Mouse (Mus musculus): ENCODE results near the gene Kcnab3.

The Kcnab3 gene

GRCm38 (mm10) chr11:69364910-69365309 is 38.9 kb downstream of the Kcnab3 start:
- Histone ChIP-seq H3K4me1 (replicated peaks; ENCODE audit: low read depth, low read length) (peaks cover 60% of the 10 kb centered on the region), H3K36me3 (ENCODE audit: insufficient read depth, low read length) (no peaks in the 10 kb centered on the region), H3K27me3 (ENCODE audit: insufficient read depth, low read length) (peaks cover 75% of the 10 kb centered on the region), H3K4me3 (replicated peaks; ENCODE audit: low read length) (no peak overlapping the region; the same call in 1 of the 2 replicates), H3K9me3 (ENCODE audit: low read length) (no peaks in the 10 kb centered on the region)
- TF ChIP-seq POU5F1 (IDR thresholded peaks at IDR 0.05; ENCODE audit: borderline replicate concordance, low read length), result no peak
- no peak for TF ChIP-seq CTCF (conservative IDR thresholded peaks at IDR 0.05; ENCODE audit: low read length)
- no peak for TF ChIP-seq NANOG (IDR thresholded peaks at IDR 0.05; ENCODE audit: borderline replicate concordance, low read length)

DNA sequence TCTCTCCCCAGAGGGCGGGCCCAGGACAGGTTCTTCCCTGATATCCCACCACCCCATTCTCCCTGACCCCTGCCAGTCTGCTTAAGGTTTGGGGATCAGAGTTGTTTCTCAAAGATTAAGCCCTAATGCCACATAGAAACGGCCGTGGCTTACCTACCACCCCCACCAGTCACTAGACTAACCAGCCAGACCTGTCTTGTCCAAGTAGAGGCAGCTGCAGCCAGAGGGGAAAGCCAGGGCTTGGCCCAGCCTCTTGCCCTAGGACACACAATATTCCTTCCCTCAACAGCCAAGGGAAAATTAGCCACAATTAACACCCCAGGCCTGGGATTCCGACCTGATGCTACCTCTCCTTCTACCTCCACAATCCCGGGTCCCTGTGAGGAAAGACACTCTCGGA is 39.7 kb downstream of the Kcnab3 start:
- Histone ChIP-seq H3K27me3 (ENCODE audit: insufficient read depth, low read length) (peaks cover 71% of the 10 kb centered on the region), H3K4me1 (replicated peaks; ENCODE audit: low read depth, low read length) (peaks cover 57% of the 10 kb centered on the region), H3K4me3 (replicated peaks; ENCODE audit: low read length) (peak overlapping the region; percentile 68), H3K36me3 (ENCODE audit: insufficient read depth, low read length) (no peaks in the 10 kb centered on the region), H3K9me3 (ENCODE audit: low read length) (no peaks in the 10 kb centered on the region)
- no peak for TF ChIP-seq POU5F1 (IDR thresholded peaks at IDR 0.05; ENCODE audit: borderline replicate concordance, low read length)
- no peak for TF ChIP-seq CTCF (conservative IDR thresholded peaks at IDR 0.05; ENCODE audit: low read length)
- no peak for TF ChIP-seq NANOG (IDR thresholded peaks at IDR 0.05; ENCODE audit: borderline replicate concordance, low read length)

GRCm38 (mm10) chr11:69366157-69366854 is 40.2 kb downstream of the Kcnab3 start:
- TF ChIP-seq POU5F1 (IDR thresholded peaks at IDR 0.05; ENCODE audit: borderline replicate concordance, low read length) (no peak), NANOG (IDR thresholded peaks at IDR 0.05; ENCODE audit: borderline replicate concordance, low read length) (no peak), CTCF (conservative IDR thresholded peaks at IDR 0.05; ENCODE audit: low read length) (no peak)
- Histone ChIP-seq H3K4me3 (replicated peaks; ENCODE audit: low read length) (peak overlapping the region; percentile 68), H3K36me3 (ENCODE audit: insufficient read depth, low read length) (no peaks in the 10 kb centered on the region), H3K9me3 (ENCODE audit: low read length) (no peaks in the 10 kb centered on the region), H3K4me1 (replicated peaks; ENCODE audit: low read depth, low read length) (peaks cover 61% of the 10 kb centered on the region), H3K27me3 (ENCODE audit: insufficient read depth, low read length) (peaks cover 71% of the 10 kb centered on the region)

GRCm38 (mm10) chr11:69366855-69367615 is 41.0 kb downstream of the Kcnab3 start:
- Histone ChIP-seq H3K4me1 (replicated peaks; ENCODE audit: low read depth, low read length) (peaks cover 61% of the 10 kb centered on the region), H3K4me3 (replicated peaks; ENCODE audit: low read length) (0 out of 2 replicates have a peak overlapping the region, but pooled peaks have one; percentile 7), H3K36me3 (ENCODE audit: insufficient read depth, low read length) (no peaks in the 10 kb centered on the region), H3K9me3 (ENCODE audit: low read length) (no peaks in the 10 kb centered on the region), H3K27me3 (ENCODE audit: insufficient read depth, low read length) (peaks cover 71% of the 10 kb centered on the region)
- TF ChIP-seq POU5F1 (IDR thresholded peaks at IDR 0.05; ENCODE audit: borderline replicate concordance, low read length) (no peak), CTCF (conservative IDR thresholded peaks at IDR 0.05; ENCODE audit: low read length) (no peak), NANOG (IDR thresholded peaks at IDR 0.05; ENCODE audit: borderline replicate concordance, low read length) (no peak)

GRCm38 (mm10) chr11:69367616-69368355 is 41.7 kb downstream of the Kcnab3 start:
- TF ChIP-seq POU5F1 (IDR thresholded peaks at IDR 0.05; ENCODE audit: borderline replicate concordance, low read length), result no peak
- TF ChIP-seq NANOG (IDR thresholded peaks at IDR 0.05; ENCODE audit: borderline replicate concordance, low read length), result no peak
- no peak for TF ChIP-seq CTCF (conservative IDR thresholded peaks at IDR 0.05; ENCODE audit: low read length)
- peak overlapping the region; percentile 81 for H3K4me3 ChIP-seq (replicated peaks; ENCODE audit: low read length)
- peaks cover 65% of the 10 kb centered on the region for H3K4me1 ChIP-seq (replicated peaks; ENCODE audit: low read depth, low read length)
- H3K36me3 ChIP-seq (ENCODE audit: insufficient read depth, low read length), result no peaks in the 10 kb centered on the region
- peaks cover 74% of the 10 kb centered on the region for H3K27me3 ChIP-seq (ENCODE audit: insufficient read depth, low read length)
- H3K9me3 ChIP-seq (ENCODE audit: low read length), result no peaks in the 10 kb centered on the region

- no peak for TF ChIP-seq NANOG (IDR thresholded peaks at IDR 0.05; ENCODE audit: borderline replicate concordance, low read length)
- TF ChIP-seq CTCF (conservative IDR thresholded peaks at IDR 0.05; ENCODE audit: low read length), result no peak
- TF ChIP-seq POU5F1 (IDR thresholded peaks at IDR 0.05; ENCODE audit: borderline replicate concordance, low read length), result no peak
- peaks cover 75% of the 10 kb centered on the region for H3K27me3 ChIP-seq (ENCODE audit: insufficient read depth, low read length)
- H3K9me3 ChIP-seq (ENCODE audit: low read length), result no peaks in the 10 kb centered on the region
- peaks cover 72% of the 10 kb centered on the region for H3K4me1 ChIP-seq (replicated peaks; ENCODE audit: low read depth, low read length)
- H3K36me3 ChIP-seq (ENCODE audit: insufficient read depth, low read length), result no peaks in the 10 kb centered on the region
- H3K4me3 ChIP-seq (replicated peaks; ENCODE audit: low read length), result peak overlapping the region; percentile 81
Measured at GRCm38 (mm10) chr11:69368356-69369214, 42.5 kb downstream of the Kcnab3 start.

DNA sequence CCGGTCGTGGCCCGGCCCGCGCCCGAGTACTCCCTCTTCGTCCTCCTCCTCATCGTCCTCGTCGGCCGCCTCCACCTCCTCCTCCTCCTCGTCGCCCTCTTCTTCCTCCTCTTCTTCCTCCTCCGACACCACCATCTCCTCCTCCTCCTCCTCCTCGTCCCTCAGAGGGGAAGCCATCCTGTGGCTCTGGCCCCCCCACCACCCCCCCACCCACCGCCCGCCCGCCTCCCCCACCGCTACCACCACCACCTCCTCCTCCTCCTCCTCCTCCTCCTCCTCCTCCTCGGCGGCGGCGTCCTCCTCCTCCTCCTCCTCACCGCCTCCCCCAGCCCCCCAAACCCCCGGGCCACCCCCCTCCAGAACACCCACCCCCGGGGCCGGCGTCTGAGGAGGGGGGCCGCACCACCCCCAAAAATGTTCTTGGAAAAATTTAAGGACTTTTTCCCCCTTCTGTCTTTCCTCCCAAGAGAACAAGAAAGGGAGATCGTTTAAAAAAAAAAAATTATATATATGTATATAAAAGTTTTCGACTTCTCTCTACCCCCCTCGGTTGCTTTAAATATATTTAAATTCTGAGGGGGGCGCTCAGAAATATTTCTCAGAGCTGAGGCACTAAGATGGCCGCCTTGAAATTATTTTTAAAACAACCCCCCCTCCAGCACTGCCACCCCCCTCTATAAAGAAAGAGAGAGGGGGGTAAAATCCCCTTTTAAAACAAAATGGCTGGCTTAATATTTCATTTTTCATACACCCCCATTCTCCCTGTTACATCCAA is 43.3 kb downstream of the Kcnab3 start, which contains the start of gene Chd3:
Chd3 (minus strand) TSS at position 192 of the 775 bp plus-strand sequence.
- Histone ChIP-seq H3K27me3 (ENCODE audit: insufficient read depth, low read length) (peaks cover 68% of the 10 kb centered on the region), H3K9me3 (ENCODE audit: low read length) (no peaks in the 10 kb centered on the region), H3K4me1 (replicated peaks; ENCODE audit: low read depth, low read length) (peaks cover 70% of the 10 kb centered on the region), H3K36me3 (ENCODE audit: insufficient read depth, low read length) (no peaks in the 10 kb centered on the region), H3K4me3 (replicated peaks; ENCODE audit: low read length) (peak within 1 kb of the TSS; percentile 81)
- no peak for TF ChIP-seq POU5F1 (IDR thresholded peaks at IDR 0.05; ENCODE audit: borderline replicate concordance, low read length)
- no peak for TF ChIP-seq CTCF (conservative IDR thresholded peaks at IDR 0.05; ENCODE audit: low read length)
- TF ChIP-seq NANOG (IDR thresholded peaks at IDR 0.05; ENCODE audit: borderline replicate concordance, low read length), result no peak

All from E14TG2a.4 (cell line).